Mouse (Mus musculus) thymus, postnatal 36 days (tissue): ENCODE measurements around the gene Sec11a.
"Not testable (repeated sequence)": the region's sequence is repeated elsewhere in the genome, so short reads cannot be mapped to it uniquely, and the experiment has no call there.

Source experiments
- DNase-seq, 2 experiments: peaks; one replicate each; pipeline ENCODE4 v3.0.0; 2022; ENCODE audit warnings: mixed read lengths in 2 of 2

Gene Sec11a

GRCm38 (mm10) chr7:80954251-80954650, 6.7 kb upstream of the Sec11a start:
- no peak for DNase-seq

GRCm38 (mm10) chr7:80952140-80952539, 4.6 kb upstream of the Sec11a start:
- DNase-seq: no peak

DNA sequence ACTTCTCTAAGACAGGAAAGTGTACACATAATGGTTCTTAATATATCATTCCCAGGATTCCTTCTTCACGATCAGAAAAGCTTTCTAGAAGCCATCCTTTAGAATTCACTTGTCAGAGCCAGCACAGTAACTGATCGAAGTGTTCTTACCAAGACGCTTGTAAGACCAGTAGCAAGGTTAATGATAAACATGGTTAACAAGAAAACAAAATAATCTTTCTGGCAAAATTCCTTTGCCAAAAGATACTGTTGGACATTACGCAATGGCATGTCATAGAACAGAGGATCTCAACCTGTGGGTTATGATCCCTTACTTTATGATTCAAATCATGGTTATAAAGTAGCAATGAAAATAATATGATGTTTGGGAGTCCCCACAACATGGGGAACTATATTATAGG, 3.9 kb upstream of the Sec11a start:
- DNase-seq: no peak

DNA sequence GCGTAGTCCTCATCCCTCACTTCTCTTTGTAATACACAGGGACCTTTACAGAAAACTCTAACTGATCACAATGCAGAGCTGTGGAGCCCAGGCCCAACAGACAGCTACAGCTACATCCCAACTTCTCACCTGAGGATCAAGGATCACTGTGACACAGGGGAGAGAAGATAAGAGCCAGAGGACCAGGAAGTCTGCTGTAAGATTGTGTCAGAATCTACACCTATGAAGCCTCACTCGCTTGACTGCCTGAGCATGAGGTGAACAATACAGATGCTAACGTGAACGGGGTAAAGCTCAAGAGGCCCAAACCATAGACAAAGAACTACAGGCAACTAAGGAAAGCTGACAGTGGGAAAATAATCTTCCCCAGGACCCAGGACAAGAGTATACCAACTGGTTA, 7.8 kb downstream of the Sec11a start:
- DNase-seq: no peak

DNA sequence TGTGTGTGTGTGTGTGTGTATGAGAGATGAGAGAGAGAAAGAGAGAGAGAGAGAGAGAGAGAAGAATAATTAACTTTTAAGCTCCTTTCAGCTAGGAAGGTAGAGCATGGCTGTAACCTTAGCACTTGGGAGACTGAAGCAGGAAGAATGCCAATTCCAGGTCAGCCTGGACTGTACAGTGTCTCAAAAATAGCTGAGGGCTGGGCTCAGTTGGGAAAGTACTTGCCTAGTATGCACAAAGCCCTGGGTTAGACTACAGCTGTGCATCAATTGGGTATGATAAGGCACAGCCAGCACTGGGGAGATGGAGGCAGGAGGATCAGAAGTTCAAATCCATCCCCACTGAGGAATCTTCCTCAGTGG, 10.3 kb downstream of the Sec11a start:
- DNase-seq: not testable (repeated sequence)

- not testable (repeated sequence) for DNase-seq
Measured at GRCm38 (mm10) chr7:80936617-80937303, 10.8 kb downstream of the Sec11a start.

GRCm38 (mm10) chr7:80935834-80936233, 11.7 kb downstream of the Sec11a start:
- no peak for DNase-seq

DNA sequence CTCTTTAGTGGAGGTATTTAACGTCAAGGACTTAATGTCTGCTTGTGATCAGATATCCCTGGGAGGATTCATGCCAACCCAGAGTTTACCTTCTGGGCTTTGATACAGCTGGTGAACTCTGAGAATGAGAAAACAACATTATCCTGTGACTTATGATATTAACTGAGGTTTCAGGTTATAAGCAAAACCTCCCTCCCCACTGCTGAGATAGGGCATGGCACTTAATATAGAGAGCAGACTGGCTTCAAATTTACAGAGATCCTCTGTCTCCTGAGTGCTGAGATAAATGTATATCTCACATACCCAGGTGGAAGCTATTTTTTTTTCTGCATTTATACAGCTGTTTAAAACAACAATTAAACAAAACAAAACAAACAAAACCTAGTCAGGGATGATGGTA, 14.8 kb downstream of the Sec11a start:
- DNase-seq: no peak

- no peak for DNase-seq
Measured at GRCm38 (mm10) chr7:80931618-80932207, 15.9 kb downstream of the Sec11a start.

GRCm38 (mm10) chr7:80923165-80923564, 24.4 kb downstream of the Sec11a start:
- DNase-seq: no peak

GRCm38 (mm10) chr7:80919647-80920008, 28.0 kb downstream of the Sec11a start:
- no peak for DNase-seq

DNA sequence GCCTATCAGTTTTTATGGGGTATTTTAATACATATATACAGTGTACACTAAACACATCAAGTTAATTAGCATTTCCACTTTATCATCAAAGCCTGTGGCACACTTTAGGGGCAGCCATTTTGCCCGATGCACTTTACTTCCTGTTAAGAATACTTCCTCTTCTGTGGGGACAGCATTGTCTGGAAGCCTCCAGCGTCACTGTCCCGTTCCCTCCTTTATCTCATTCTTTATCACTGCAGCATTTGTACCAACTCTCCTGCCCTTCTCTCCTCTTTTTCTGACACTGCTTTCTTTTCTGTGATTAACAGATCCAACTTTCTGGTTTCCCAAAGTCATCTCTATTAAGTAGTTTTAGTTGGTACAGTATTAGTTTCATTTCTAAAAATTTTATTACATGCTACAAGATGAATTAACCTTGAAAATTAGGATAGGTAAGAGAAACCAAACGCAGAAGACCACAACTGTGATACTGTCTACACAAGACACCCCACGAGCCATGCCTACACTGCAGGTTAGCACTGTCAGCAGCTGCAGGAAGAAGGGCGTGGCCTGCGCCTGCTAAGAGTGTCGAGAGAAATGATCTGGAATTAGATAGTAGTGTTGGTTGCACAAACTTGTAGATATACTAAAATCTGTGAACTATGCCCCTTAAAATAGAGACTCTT, 28.5 kb downstream of the Sec11a start:
- peak; percentile 51 to 72 for DNase-seq

DNA sequence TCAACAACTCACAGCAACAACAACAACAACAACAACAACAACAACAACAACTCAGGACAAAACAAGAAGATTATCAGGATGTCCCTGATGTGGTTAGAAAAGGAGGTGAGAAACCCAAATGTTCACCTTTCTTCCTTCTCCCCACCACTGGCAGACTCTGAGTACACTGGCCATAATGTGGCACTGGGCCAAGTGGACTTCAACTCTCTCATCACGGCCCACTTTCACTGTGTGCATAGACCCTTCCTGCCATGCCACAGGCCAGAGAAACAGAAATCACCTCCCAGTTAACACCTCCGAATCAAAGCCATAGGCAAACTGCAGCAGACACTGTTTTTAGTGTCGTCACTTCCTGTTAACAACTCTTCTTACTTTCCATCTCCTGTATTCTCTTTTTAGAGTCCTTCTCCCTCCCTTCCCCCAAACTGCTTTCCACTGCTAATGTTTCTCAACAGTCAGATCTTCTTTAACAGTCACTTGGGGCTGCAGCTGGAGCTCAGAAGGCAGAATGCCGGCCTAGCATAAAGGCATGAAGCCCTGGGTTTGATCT, 29.6 kb downstream of the Sec11a start:
- no peak for DNase-seq

DNA sequence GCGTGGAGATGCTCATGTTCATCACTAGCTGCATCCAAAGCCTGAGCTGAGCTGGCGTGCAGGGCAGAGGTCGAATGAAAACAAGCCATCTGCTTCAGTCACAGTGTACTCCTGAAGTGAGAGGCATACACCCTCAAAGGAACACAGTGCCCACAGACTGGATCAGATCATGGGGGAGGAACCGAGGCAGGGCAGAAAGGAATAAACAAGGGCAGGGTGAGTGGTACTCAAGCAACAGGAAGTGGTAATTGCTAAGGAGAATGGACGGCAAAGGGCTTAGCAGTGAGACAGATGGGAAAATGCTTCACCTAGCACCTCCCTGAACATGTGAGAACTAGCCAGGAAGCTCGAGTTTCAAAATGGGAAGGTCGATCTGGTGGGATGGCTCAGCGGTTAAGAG, 35.1 kb downstream of the Sec11a start:
- no peak for DNase-seq

DNA sequence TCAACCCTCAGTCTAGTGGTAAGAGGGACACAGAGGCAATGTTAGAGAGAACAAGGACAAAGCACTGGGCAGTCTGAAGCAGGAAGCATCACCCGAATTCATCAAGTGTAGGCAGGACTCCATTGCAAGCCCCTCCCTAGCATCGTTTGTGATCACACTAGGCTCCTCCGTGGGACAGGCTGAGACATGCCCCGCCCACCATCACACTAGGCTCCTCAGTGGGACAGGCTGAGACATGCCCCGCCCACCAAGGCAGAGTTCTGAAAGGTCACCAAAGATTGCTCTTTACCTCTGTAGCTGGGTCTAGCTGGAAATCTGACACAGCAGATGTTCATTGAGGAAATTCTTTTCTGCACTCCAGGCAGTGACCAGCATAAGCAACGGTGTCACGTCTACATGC, 36.5 kb downstream of the Sec11a start:
- DNase-seq: no peak

GRCm38 (mm10) chr7:80904921-80905515, 42.6 kb downstream of the Sec11a start, which contains the start of gene Nmb:
Gene Nmb (minus strand): TSS chr7:80905076.
- peak; percentile 66 to 73 for DNase-seq

DNA sequence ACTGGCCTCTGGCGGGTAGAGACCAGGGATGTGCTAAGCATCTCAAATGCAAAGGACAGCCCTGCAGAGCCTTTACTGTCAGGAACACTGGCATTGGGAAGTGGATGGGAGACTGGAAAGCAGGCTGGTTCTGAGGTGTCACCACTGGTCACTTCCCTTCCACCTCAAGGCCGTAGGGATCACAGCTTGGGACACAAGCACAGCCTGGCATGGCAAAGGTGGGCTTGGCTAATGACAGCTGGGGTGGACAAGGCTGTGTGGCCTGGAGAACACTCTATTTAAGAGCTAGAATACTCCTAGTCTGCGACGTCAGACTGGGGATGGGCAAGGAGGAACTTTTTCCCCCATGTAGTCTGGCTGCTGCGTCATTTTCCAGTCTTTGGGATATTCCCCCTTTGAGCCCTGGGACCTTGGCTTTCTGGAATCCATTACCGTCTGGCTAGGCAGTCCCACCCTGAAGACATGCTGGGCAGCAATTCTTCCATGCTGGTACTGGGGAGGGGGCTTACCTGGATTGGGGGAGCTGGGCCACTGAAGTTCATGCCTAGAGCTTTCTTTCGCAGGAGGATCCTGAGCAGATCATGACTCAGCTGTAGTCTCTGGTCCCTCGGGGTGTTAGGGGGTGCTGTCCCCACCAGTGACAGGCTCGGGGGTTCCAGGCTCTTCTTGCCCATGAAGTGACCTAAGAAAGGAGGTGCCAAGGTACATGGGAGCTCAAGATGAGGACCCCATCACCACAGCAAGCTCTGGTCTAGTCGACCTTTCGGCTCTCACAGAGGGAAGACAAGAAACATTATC, 43.8 kb downstream of the Sec11a start:
- DNase-seq: no peak

DNA sequence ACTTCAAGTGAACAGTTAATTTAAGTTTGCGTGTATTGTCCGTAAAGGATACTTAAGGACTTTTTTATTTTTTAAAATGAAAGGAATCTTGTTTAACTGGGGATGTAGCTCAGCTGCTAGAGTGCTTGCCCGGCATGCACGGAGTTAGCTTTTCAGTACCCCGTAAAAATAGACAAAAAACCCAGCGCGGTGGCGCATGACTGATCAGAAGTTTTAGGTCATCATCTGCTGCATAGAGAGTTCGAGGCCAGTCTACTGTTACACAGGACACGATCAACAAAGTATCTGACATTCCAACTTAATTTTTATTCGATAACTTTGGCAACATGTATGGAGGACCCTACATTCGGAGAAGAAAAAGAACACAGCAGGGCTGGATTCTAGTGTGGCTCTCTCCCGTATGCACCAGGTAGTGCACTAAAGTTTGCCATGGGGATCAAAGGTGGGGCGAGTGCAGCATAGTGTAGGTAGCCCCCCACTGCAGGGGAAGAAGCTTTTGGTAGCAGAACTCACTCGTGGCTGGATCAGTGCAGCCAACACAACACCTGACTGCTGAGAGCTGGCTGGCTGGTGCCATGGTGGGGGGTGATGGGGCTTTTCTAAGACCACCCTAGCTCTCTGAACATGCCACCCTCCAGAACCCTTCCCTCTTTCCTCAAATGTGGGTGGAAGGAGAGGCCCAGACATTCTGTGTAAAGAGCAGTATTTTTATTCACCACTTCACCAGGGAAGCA, 45.9 kb downstream of the Sec11a start:
- no peak for DNase-seq

GRCm38 (mm10) chr7:80900944-80901501, 46.6 kb downstream of the Sec11a start, which contains the start of gene Wdr73:
Gene Wdr73 (minus strand): TSS chr7:80901269.
- peak; percentile 88 to 93 for DNase-seq

DNA sequence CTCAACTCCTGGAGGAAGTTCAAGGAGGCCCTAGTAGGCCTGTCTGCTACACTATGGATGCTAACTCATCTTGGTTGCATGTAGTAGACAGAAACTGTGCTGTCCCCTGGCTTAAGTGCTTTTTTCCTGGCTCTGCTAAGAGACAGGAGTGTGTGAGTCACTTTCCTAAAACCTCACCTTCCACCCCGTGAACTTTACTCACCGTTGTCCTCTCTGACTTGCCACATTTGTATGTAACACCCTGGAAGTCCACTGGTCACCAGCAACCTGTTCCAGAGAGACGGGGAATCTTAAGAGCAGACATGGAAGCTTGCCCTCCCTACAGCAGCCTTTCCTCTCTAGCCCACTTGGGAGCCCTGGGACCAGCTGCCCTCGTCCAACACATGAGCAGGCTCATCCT, 49.9 kb downstream of the Sec11a start:
- no peak for DNase-seq

DNA sequence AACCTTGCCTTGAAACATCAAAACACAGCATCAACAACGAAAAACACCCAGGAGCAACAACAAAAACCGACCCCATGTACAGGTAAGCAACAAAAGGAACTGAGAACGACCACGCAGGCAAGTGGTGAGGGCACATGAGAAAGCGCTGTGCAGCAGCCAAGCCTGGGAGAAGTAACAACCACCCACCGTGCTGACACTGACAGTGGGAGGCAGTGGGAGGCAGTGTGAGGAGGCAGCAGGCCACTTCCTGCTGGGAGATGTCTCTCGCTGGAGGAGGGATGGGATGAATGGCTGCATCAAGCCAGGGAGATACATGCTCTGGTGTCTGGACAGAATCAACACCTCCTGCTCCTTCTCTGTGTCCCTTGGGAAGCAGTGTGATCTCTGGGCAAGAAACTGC, 50.4 kb downstream of the Sec11a start:
- DNase-seq: no peak
